Mouse (Mus musculus) thymus, postnatal 0 days (tissue): ENCODE results near the gene Wfs1. TPM values are rescaled to one million over a fixed set of nuclear protein-coding genes. Genes with fewer than 3 reads are reported as not detected.
"Not testable (repeated sequence)": the region's sequence is repeated elsewhere in the genome, so short reads cannot be mapped to it uniquely, and the experiment has no call there.

ENCODE experiments used
- DNase-seq: peaks from one replicate; pipeline ENCODE4 v3.0.0-alpha.2; 2015; ENCODE audit warnings: low spot score
- polyA plus RNA-seq: library from polyadenylated mRNA; unstranded; fragments of >200 nt; fragmentation: Nextera tagmentation; extraction: Ambion mirVana; gene quantifications from 2 replicates; pipeline ENCODE4 v1.2.1, GENCODE M21; 2015

Wfs1 gene
- 2.2 and 2.3 TPM in 2 replicates for polyA plus RNA-seq

DNA sequence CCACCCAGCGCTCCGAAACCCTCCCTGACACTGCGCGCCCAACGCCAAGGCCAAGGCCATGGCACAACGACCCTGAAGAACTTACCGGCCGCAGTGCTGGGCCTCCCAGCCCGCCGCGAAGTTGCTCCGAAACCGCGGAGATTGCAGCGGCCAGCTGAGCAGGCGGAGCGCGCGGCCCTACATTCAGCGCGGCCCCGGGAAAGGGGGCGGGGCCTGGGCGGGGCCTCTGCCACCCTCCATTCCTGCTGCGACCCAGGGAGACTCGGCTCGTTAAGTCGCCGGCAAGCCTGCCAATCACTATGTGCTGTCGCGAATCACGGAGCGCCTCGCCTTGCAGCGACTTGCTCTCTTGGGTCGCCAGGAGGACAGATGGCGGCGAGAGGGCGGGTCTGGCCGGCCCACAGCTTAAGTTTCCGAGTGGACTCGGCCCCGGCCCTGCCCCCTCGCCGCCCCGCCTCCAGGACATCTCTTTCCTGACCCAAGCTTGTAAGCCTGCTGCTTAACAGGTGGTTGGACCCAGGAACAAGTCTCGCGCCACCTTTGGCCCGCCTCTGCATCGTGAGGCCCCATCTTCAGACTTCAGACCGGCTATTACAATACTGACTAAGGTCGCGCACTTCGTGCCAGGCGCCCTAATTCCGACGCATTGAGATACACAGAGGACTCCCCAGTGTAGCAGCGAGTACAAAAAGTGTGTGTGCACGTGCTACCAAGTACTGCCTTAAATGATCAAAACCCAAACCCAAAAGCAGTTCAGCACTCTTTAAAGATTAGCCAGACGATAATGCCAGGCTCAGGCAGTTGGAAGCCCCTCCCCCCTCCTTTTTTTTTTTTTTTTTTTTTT, at the start of gene Wfs1:
TSS of gene Wfs1 (minus strand) at position 425 of the 844 bp plus-strand sequence.
- DNase-seq, result peak; percentile 93

DNA sequence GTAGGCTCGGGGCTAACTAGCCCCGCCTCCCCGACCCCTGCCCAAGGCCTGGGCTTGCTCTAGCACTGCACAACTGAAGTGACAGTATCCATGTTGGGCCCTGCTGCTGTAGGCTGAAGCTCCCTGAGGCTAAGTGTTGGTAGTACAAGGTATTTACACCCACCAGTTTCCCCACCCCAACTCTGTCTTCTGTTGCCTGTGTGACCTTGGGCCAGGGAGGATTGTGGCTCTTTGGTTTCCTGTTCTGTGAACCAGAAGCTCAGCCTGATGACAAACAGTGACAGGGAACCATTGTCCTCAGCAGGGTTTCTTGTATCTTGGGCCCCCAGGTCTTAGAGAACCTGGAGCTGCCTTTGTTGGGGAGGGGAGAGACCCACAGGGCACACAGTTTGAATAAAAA, 47.9 kb upstream of the Wfs1 start:
- DNase-seq, result no peak

DNA sequence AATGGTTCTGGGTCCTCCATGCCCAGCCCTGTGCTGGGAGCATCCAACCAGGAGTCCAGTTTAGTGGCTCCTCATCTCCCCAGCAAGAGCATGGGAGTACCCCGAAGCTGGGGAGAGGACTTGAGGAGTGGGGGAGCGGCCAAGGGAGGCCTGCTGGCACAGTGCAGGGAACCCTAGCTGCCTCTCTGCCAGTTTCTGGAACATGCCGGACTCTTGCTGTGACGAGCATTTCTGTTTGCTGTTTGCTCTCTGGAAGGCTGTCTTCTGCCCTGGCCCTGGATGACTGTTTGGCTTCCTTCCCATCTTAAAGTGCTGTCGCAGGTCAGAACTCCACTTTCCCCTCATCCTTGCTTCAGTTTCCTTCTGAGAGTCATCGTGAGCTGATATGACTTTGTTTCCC, 46.9 kb upstream of the Wfs1 start:
- DNase-seq, result no peak

DNA sequence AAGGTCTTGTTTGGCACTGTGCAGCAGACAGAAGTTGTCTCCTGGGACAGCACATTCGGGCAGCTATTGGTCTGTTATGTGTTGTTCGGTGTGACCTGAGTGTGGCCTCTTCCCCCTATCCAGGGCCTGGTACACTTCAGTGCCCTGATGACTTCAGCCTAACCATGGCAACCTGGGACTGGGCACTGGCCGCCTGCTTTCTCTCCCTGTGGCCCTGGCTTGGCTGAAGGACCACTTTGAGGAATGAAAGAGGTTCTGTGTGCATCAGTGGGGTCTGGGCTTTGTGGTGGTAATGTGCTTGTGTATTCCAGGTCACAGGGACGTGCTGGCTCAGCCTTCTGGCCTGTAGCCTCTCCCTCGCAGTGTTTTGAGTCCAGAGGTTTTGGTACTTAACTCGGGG, 46.2 kb upstream of the Wfs1 start:
- DNase-seq, result no peak

DNA sequence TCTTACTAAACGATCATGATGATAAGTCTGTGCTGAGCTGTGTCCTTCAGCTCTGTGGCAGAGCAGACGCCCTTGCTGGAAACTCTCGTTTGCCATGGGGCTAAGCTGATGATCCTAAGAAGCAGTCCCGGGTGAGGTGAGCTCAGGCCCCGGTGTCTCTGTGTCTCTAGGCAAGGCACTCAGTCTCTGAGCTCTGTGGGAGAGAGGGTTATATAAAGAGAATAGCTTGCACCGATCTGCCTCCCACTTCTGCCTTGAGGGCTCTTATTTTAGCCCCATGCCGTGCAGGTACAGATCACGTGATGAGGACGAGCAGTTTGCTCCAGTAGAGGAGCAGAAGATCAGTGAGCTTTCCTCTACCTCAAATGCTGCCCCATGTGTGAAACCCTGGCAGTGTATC, 41.7 kb upstream of the Wfs1 start:
- DNase-seq, result no peak

DNA sequence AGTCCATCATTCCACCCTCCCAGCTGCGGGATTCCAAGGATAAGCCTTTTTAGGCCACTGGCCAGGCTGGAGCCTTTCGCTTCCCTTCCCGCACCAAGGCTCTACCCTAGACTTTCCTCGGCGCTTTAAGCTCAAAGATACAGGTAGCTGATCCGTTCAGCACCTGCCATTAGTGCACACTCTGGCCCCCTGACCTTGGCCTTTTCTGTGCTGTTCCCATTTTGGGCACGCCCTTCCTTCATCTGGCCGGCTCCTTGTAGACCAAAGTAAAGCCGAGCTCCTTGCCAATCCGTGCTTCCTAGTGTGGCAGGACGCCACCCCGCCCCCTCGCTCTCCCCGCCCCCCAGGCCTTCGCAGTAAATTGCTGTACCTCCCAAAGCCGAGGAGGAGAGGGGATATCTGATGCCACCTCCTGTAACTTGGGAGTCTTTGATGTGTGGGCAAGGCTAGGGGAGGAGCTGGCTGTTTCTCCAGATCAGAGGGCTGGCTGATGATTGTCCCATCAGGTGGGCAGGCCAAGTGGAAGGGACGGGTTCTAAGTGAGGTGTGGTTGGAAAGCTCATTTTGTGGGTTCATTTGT, 40.4 kb upstream of the Wfs1 start:
- no peak for DNase-seq

DNA sequence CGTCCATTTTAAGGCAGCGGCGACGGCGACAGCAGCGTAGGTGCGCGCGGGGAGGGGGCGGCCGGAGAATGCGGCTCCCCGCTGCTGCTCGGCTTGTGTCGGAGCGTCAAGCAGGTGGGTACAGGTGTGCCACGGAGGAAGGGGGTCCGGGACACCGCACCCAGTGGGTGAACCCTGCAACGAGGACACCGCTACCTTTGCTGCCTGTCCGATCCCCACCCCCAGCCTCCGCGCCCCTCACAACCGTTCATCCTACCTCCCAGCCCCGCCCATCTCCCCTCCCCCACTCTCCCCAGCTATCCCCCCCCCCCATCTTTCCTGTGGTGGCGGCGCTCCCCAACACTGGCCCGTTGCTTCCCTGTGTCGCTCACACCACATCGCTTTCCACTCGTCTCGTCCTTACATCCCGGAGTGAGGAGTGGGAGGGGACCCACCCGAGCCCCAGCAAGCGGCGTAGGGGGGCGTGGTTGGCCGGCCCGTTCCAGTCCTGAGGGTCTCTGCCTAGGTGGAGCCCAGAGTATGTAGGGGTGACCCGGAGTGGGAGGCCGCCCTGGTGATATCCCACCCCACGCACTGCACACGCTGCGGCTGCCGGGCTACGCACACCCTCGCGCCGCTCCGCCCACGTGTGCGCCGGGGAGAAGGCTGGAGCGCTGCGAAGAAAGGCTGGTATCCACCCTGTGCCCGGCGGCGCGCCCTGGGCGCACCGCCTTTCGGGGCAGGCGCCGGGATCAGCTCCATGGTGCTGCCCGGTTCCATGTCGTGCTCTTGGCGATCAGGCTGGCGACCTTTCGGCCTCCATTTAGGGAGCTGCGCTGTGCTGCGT, 39.7 kb upstream of the Wfs1 start:
- no peak for DNase-seq

DNA sequence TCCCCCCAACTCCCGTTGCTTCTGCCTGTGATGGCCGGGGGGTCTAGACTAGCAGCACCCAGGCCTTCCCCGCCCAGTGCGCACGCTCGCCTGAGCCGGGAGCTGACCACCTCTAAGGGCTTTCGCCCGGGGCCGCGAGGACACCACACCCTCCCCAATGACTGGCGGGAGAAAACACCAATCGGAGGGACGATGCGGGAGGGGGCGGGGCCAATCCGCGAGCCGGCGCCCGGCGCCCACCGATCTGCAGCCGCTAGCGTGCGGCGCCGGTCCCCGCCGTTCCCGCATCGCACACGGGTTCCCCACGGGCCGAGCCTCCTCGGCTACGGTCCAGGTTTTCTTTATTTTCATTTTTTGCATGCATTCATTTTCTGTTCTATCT, 39.1 kb upstream of the Wfs1 start:
- DNase-seq, result no peak

DNA sequence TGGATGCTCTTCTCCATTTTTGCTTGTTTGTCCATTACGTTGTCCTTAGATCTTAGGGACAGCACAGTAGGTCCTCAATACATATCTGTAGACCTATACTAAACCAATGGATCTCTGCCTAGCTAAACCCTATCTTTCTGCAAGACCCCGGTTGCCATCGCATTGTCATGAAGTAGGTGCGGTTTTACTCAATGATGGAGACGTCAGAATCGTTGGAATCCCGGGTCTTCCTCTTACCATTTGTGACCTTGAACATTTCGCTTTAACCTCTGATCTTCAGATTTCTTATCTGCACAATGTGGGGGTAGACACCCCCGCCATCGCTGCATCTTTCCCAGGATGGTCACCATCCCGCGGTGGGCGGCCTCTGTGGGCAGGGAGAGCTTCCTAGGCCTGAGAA, 38.7 kb upstream of the Wfs1 start:
- DNase-seq, result no peak

DNA sequence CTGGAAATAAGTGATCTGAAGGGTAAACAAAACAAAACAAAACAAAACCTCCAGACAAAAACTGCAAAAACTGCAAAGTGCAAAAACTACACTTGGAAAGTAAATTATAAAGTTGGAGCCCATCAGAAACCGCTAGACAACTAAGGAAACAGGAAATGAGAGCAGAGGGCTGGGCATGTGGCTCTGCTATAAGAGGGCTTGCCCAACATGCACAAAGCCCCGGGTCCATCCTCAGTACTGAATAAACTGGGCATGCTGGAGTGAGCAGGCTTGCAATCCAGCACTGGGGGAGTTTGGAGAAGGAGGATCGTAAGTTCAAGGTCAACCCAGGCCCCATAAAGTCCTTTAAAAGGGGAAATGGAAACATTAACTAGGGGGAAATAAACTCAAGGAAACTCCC, 28.2 kb upstream of the Wfs1 start:
- DNase-seq, result no peak

DNA sequence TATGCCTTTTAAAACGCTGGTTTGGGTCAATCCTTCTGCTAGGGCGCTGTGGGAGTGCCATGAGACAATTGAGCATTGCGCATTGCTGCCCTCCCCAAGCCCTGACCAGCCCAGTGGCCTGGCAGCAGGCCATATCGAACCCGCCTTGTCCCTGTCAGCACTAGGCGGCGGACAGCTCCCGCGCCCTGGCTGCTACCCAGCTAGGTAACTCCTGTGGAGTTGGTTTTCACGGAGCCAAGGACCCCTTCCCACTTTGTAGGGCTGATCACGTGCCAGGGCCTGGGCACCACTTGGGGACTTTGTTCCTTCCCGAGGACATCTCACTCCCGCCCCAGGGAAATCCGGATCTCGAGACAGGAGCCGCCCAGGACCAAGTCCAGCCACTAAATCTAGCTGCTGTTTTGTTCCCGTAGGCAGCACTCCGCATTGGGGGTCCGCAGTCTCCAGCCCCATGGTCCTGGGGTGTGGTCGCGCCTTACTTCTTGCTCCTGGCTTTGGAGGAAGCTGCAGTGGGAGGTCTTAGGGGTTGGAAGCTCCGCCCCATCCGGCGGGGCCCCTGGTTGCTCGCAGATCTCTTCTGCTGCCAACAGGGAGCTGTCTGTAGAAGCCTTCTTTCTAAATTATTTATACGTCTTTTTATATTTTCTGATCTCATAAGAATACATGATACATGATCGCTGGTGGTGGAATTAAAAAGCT, 26.8 kb upstream of the Wfs1 start:
- peak; percentile 31 for DNase-seq

DNA sequence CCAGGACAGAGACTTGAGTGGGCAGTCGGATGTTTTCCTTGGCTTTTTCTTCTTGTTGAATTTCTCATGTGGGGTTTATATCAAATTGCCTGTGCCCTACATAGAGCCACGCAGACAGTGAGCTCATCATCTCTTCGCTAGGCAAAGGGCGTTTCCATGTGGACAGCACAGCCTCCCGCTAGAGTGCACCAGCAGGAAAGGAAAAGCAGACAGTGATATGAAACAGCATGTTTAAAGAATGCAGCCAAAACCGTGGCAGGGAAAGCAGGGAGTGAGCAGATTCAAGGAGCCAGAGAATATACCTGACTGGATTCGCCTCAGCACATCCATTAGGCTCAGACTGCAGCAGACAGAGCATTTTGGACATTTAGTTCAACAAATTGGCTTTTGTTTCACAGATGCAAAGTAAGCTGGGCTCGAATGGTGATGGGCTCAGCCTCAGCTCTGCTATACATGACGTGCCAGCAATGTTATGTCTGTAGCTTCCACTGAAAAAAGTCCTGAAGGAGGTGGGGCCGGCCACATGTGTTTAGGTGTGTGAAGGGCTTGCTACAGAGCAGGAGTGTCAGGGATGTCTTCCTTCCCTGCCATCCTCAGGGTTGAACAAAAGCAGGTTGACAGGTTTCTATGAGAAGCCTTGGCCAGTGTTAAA, 21.8 kb upstream of the Wfs1 start:
- no peak for DNase-seq

DNA sequence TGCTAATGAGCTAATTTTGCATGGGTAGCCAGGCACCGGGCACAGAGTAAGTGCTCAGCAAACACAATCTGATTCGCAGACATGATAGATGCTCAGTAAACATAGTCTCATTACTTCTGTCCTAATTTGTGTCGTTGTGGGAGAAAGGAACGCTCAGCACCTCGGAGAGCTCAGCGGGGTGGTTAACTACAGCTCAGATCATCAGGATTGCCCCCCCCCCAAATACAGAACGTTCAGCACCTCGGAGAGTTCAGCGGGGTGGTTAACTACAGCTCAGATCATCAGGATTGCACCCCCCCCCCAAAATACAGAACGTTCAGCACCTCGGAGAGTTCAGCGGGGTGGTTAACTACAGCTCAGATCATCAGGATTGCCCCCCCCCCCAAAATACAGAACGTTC, 20.8 kb upstream of the Wfs1 start:
- DNase-seq, result not testable (repeated sequence)

DNA sequence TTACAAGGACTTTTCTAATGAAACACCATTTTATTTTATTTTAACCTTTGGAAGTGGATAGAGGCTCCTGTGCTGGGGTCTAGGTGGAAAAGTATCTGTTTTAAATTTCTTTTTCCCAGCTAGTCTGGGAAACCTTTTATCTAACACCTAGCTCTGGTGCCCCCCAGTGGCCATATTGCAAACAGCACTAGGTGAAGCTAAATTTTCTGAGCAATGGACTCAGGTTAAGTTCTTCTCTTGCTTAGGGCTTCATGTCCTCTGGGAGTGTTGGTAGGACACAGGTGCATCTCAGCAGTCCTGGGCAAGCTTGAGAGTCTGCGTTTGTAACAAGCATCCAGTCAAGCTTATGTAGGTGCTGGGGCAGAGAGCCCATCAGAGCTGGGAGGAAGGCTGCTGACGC, 13.0 kb upstream of the Wfs1 start:
- DNase-seq, result peak; percentile 74

DNA sequence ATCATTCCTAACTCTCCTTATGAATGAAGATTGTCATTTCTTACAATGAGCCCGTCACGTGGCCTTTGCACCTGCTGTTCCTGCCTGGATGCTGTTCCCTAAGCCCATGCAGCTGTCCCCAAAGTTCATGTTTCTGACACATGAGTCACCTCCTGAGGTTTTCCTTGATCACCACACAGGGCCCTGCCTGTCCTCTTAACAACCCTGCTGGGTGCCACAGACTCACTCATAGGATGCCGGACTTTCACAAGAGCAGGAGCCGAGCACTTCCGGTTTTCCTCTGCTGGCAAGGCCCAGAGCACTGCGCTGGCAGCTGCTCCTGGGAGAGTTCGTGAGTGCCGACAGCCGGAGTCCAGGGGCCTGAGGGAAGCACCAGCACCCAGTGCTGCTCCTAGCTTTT, 12.0 kb upstream of the Wfs1 start:
- DNase-seq, result no peak

DNA sequence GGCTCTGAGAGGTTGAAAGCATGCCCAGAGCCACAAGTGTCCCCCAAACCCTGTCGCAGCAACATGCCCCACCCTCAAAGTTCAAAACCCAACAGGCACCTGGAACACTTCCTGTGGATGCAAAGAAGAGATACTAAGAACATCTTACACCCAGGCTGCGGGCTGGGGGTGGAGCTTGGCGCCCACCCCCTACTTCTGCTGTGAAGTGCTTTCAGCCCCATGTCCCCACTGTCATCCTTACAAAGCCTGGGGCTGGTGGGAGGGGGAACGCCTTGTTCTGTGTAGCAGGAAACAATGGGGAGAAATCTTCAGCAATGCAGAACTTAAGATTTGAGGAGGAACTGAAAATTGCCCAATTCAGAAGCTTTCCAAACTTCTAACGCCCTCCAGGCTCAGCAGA, 9.0 kb upstream of the Wfs1 start:
- DNase-seq, result peak; percentile 84

DNA sequence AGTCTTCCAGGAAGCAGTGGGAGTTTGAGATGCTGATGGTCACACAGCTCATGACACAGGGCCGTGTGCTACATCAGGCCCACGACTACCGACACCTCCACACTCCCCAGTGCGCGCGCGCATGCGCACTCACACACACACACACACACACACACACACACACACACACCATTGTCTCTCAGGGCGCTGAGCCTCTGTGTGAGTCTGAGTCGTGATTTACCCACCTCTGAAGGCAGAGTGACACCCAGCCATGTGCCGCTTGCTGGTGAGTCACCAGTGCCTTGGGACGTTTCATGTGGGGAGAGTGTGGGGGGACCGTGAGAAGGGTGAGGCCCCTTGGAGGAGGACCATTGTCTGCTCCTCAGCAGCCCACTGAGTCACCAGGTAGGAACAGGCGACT, 7.4 kb upstream of the Wfs1 start:
- DNase-seq, result no peak

DNA sequence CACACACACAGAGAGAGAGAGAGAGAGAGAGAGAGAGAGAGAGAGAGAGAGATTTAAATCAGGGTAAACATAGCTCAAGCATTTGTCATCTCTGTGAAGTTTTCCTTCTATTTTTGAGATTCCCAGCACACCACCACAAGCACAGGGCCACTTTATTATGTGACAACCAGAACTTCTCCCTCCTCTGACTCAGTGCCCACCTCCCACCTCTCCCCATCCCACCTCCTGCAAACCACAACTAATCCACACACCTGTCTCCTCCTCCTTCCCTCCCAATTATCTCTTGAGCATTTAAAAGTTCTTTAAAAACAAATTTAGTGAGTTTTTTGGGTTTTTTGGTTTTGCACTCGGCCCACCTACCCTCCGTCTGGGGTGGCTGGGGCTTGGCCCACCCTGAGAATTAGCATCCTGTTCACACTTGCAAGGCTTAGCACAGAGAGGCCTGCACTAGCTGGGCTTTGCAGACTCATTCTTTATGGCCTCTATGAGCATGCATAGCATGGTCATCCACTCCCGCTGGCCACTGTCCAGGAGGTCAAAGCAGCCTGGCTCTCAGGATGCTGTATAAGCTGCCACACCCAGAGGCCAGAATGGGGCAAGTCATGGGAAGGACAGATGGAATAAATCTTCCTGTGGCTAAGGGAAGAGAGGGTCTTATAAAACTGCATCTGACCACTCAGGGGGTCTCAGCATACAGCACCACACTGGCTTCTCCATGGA, 1.8 kb upstream of the Wfs1 start:
- no peak for DNase-seq

DNA sequence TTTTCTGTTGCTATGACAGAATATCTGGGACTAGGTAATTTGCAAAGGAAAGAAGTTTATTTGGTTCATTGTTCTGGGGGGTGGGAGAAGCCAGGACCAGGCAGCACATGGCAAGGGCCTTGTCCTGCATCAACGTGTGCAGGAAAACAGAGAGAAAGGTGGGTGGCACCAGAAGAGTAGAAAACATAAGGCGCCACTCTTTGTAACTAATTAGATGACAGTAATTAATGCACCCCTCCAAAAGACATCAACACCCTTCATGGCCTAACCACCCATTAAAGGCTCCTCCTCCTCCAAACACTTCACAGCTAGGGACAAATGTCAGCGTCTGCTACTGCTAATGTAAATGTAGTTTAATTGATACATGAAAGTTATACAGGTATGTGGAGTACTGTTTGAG, 1.2 kb upstream of the Wfs1 start:
- DNase-seq, result no peak

DNA sequence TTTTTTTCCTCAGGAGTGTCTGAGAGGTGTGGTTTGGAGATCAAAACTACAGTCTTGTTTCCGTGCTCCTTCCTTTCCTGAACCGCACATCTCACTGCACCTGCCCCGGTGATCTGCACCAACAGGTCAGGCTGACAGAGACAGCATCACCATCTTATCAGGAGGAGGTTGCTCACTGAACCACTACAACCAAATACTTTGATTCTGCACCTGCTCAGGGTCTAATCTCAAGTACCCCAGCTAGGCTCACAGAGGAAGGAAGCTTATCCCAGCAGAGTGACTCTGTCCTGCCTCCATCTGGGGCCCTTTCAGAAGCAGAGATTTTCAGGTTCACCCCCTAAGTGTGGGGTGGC, 596 bp upstream of the Wfs1 start:
- DNase-seq, result peak; percentile 48
